Mouse (Mus musculus): ENCODE results near the gene Ulk4. TPM values are rescaled to one million over a fixed set of nuclear protein-coding genes. Genes with fewer than 3 reads are reported as not detected.

Ulk4 gene
- polyA plus RNA-seq, 1 experiment from 2014 or later: 75.9 TPM

DNA sequence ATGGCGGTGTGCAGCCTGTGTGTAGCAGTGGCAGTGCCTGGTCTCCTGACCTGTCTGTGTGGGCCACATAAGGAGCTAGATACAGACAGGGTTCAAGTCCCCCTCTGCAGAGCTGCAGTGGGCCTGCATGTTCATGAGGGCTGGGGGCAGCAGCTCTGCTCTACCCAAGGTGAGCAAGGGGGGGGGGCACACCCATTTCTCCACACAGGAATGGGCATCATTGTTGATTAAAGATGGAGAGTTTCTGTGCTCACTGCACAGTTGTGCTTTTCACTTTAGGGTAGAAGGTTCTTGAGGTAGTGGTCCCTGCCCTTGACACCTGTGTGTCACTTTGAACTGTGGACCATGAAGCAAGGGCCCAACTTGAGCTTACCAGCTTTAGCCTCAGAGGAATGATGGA, 328.2 kb downstream of the Ulk4 start:
- Histone ChIP-seq H3K4me3 (no peak overlapping the region), H3K4me2 (no peak overlapping the region), H3K27ac (replicated peaks) (no peak overlapping the region), H3K9me3 (no peaks in the 10 kb centered on the region), H3K36me3 (peaks cover 34% of the 10 kb centered on the region), H3K4me1 (replicated peaks) (peaks cover 24% of the 10 kb centered on the region), H3K9ac (no peak overlapping the region), H3K27me3 (no peaks in the 10 kb centered on the region)
- 100% methylated on average over 1 of the region's 1 CpGs for WGBS
- ATAC-seq (ENCODE audit: low FRiP score, low read depth): no peak

DNA sequence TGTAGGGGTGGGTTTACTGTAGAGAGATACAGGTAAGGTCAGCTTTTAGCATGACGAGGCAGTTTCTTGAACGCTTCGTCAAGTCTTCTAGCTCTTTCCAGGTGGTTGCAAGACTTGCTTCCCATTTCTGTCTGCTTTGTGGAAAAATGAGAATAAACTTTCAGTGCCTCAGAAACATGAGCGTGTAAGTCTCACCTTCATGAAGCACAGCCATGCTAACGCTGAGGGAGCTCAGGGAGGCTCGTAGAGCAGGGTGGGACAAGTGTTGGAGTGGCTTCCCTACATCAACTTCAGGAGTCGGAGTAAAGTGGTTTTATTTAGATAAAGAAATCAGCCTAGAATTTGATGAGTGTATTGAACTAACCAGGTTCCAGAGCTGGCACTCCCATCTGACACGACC, 330.9 kb downstream of the Ulk4 start:
- ATAC-seq (ENCODE audit: low FRiP score, low read depth): no peak
- WGBS: 83% methylated on average over 8 of the region's 8 CpGs
- H3K27ac ChIP-seq (replicated peaks): no peak overlapping the region
- no peaks in the 10 kb centered on the region for H3K9me3 ChIP-seq
- H3K36me3 ChIP-seq: peaks cover 7% of the 10 kb centered on the region
- H3K4me1 ChIP-seq (replicated peaks): peaks cover 35% of the 10 kb centered on the region
- no peak overlapping the region for H3K9ac ChIP-seq
- H3K27me3 ChIP-seq: no peaks in the 10 kb centered on the region
- H3K4me3 ChIP-seq: no peak overlapping the region
- no peak overlapping the region for H3K4me2 ChIP-seq

DNA sequence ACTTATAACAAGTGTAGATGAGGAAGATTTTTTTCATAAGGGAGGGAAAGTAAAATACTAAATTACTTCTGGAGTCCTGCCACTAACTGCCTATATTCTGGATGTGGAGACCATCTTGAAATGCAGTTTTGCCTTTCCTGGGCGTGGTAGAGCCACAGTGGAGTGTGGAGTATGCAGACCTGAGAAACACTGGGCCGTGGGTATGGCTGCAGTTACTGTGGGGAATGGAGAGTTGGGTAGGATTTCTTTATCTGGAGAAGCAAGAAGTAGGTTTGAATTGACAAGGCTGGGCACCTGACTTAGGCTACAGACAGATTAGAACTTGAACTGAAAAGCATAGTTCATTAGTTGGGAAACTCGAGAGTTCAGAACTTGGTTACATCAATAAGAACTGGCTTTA, 332.8 kb downstream of the Ulk4 start:
- Histone ChIP-seq H3K36me3 (no peaks in the 10 kb centered on the region), H3K4me3 (no peak overlapping the region), H3K27ac (replicated peaks) (no peak overlapping the region), H3K27me3 (no peaks in the 10 kb centered on the region), H3K4me2 (no peak overlapping the region), H3K4me1 (replicated peaks) (peaks cover 46% of the 10 kb centered on the region), H3K9ac (no peak overlapping the region), H3K9me3 (no peaks in the 10 kb centered on the region)
- 78% methylated on average over 3 of the region's 3 CpGs for WGBS
- no peak for ATAC-seq (ENCODE audit: low FRiP score, low read depth)

DNA sequence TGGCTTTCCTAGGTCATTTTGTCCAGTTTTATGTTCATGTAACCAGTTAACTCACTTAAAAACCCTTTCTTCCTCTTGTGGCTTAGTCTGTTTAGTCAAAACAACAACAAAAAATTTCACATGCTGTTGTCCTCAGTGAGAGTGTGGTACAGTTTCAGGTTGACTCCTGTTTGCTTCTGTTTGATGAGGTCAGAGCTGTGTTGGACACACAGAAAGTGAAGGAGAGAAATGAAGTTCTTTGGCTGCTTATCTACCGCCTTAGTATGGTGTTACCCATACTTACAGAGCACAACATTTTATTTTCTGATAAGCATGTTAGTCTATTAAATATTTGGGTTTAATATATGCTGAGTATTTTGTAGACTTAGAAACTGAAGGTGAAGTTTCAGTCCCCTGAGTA, 333.2 kb downstream of the Ulk4 start:
- Histone ChIP-seq H3K9me3 (no peaks in the 10 kb centered on the region), H3K27me3 (no peaks in the 10 kb centered on the region), H3K9ac (no peak overlapping the region), H3K4me3 (no peak overlapping the region), H3K4me1 (replicated peaks) (peaks cover 49% of the 10 kb centered on the region), H3K36me3 (no peaks in the 10 kb centered on the region), H3K27ac (replicated peaks) (no peak overlapping the region), H3K4me2 (no peak overlapping the region)
- 84% methylated on average over 1 of the region's 1 CpGs for WGBS
- ATAC-seq (ENCODE audit: low FRiP score, low read depth): no peak

DNA sequence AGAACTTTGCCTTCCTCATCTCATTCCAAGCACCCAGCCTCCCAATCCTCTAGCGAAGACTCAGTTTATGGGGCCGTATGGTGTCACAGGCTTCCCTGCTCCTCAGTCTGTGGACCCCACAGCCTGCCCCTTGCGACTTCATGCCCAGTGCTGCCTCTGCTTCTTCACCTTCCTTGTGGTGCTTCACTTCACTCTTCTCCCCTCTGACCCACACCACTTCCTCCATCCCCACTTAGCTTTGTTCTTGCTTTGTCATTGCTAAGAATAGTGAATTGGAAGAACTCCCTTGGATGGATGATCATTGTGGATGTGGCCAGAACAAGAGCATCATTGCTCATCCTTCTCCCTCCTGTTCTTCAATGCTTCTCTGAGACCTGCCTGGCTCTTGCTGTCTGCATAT, 336.1 kb downstream of the Ulk4 start:
- WGBS: 88% methylated on average over 3 of the region's 3 CpGs
- Histone ChIP-seq H3K27ac (replicated peaks) (no peak overlapping the region), H3K4me3 (no peak overlapping the region), H3K4me2 (no peak overlapping the region), H3K27me3 (no peaks in the 10 kb centered on the region), H3K9ac (no peak overlapping the region), H3K36me3 (no peaks in the 10 kb centered on the region), H3K9me3 (no peaks in the 10 kb centered on the region), H3K4me1 (replicated peaks) (peaks cover 61% of the 10 kb centered on the region)
- ATAC-seq (ENCODE audit: low FRiP score, low read depth): no peak

DNA sequence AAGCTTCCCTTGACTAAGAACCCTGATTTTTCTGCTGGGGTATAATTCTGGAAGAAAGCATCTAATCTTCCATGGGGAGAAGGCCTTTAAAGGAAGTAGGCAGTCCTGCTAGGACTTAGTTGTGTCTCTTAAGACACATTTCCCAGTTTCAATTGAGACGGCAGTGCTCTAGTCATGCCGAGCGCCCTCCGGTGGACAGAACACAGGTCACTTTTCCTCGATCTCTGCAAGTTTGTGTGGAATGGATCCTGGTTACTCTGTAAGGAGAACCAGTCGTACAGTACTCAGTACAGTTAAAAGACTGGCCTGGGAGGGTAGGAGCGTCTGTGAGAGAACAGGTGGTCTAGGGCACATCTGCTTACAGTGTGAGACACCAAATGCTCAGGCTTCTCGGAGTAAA, 340.6 kb downstream of the Ulk4 start:
- ATAC-seq (ENCODE audit: low FRiP score, low read depth): no peak
- Histone ChIP-seq H3K4me2 (peak overlapping the region; percentile 57), H3K4me1 (replicated peaks) (peaks cover 62% of the 10 kb centered on the region), H3K9me3 (no peaks in the 10 kb centered on the region), H3K27ac (replicated peaks) (no peak overlapping the region), H3K36me3 (no peaks in the 10 kb centered on the region), H3K4me3 (peak overlapping the region; percentile 77), H3K27me3 (no peaks in the 10 kb centered on the region), H3K9ac (no peak overlapping the region)
- WGBS: 16% methylated on average over 8 of the region's 8 CpGs

DNA sequence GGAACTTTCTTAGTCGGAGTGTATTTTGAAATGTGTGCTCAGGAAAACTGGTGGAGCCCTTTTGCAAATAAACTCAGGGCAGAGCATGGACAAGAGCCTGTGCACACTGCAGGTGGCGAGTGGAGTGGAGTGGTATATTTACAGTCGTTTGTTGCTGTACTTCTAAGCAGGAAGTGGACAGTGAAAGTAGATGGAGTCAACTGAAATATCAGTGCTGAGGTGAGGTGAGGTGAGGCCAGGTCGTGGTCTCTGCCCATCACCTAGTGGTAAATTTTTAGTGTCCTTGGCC, 341.4 kb downstream of the Ulk4 start:
- H3K27me3 ChIP-seq: no peaks in the 10 kb centered on the region
- H3K9ac ChIP-seq: peak overlapping the region; percentile 87; the same call in 1 of the 2 replicates
- no peaks in the 10 kb centered on the region for H3K36me3 ChIP-seq
- H3K4me3 ChIP-seq: peak overlapping the region; percentile 77
- no peak for ATAC-seq (ENCODE audit: low FRiP score, low read depth)
- H3K27ac ChIP-seq (replicated peaks): no peak overlapping the region
- H3K9me3 ChIP-seq: no peaks in the 10 kb centered on the region
- H3K4me2 ChIP-seq: peak overlapping the region; percentile 57
- H3K4me1 ChIP-seq (replicated peaks): peaks cover 62% of the 10 kb centered on the region
- WGBS: 25% methylated on average over 4 of the region's 4 CpGs

DNA sequence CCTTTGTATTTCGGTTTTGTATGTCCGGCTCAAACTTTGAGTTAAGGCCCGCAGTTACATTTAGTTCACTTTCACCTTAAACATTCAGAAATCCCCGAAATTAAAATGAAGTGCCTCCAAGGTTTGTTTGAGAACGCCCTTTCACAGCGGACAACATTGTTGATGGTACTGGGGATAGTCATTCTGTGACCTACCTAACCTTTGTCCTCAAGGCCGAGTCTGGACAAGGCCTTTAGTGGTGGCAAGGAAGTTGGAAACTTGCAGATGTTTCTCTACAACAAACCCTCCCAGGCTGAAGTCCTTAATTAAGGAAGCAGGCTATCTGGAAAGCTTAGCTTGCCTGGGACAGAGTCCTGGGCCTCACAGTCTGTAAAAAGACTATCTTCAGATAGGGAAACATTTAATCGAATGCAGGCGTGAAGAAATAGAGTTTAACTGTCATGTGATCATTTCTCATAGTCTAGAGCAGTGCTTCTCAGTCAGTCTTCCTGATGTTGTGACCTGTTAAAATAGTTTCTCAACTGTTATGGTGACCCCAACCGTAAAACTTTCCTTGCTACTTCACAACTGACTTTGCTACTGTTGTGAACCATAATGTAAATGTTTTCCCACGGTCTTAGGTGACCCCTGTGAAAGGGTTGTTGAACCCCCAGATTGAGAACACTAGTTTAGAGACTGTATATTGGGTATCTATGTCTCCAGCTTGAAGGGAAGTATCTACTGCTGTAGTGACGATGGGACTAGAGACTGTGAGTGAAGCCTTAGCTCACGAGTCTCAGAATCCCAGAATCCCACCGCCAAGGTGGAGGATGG, 342.0 kb downstream of the Ulk4 start:
- WGBS: 11% methylated on average over 14 of the region's 14 CpGs
- H3K4me2 ChIP-seq: peak overlapping the region; percentile 57
- peak overlapping the region; percentile 77 for H3K4me3 ChIP-seq
- no peaks in the 10 kb centered on the region for H3K9me3 ChIP-seq
- no peak for ATAC-seq (ENCODE audit: low FRiP score, low read depth)
- H3K4me1 ChIP-seq (replicated peaks): peaks cover 59% of the 10 kb centered on the region
- no peaks in the 10 kb centered on the region for H3K36me3 ChIP-seq
- H3K27me3 ChIP-seq: no peaks in the 10 kb centered on the region
- H3K9ac ChIP-seq: peak overlapping the region; percentile 87
- H3K27ac ChIP-seq (replicated peaks): peak overlapping the region; percentile 94

DNA sequence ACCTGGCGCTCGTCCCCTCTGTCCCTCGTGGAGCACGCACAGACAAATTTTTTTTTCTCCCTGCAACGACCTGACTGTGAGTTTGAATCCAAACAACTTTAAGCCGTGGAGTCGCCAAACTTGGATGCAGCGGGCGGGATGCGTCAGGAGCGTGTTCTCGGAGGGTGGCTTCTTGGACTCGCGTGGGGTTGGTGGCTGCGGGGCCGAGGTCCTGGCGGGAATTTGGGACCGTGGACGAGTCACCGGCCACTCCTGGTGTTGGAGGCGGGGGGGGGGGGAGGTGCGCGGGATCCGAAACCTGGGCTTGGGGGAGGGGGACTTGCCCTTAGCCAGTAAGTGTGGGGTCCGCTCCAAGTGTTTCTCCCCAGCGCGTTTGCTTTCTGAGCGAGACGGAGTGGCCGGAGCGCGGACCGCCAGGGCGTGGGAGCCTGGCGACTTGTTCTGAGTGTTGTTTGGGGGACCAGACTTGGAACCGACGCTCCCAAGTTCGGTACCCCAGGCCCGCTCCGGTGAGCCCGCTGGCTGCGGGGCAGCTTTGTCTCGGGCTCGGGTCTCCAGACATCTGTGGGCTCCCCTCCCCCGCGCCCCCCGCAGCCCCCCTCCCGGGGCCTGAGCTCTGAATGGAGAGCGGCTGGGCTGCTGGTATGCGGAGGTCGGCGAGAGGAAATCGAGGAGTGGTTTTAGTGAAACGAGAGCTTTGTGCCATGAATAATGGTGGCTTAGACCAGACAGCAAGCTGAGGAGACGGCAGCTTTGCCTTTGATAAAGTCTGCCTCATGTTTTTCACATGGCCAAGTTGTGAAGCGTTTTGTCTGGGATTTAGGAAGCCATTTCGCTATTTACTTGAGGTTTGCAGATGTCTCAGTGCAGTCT, 342.9 kb downstream of the Ulk4 start:
- ATAC-seq (ENCODE audit: low FRiP score, low read depth): peak; percentile 21
- no peaks in the 10 kb centered on the region for H3K27me3 ChIP-seq
- peaks cover 50% of the 10 kb centered on the region for H3K4me1 ChIP-seq (replicated peaks)
- under 1% methylated on average over 55 of the region's 57 CpGs for WGBS
- H3K9me3 ChIP-seq: no peaks in the 10 kb centered on the region
- peak overlapping the region; percentile 57 for H3K4me2 ChIP-seq
- H3K36me3 ChIP-seq: no peaks in the 10 kb centered on the region
- H3K27ac ChIP-seq (replicated peaks): peak overlapping the region; percentile 94
- peak overlapping the region; percentile 87 for H3K9ac ChIP-seq
- H3K4me3 ChIP-seq: peak overlapping the region; percentile 77

DNA sequence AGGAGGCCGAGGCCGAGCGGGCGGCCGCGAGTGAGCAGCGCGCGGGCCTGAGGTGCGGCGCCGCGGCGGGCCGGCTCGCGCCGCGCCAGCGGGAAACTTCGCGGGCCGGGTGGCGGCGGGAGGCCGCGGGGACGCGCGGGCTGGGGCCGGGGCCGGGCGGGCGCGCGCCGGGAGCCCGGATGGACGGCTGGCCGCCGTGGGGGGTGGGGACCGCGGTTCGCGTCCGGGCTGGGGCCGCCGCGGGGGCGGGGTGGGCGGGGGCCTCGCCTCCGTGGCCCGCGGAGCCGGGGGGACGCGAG, 343.5 kb downstream of the Ulk4 start:
- Histone ChIP-seq H3K4me2 (peak overlapping the region; percentile 57), H3K4me1 (replicated peaks) (peaks cover 46% of the 10 kb centered on the region), H3K4me3 (peak overlapping the region; percentile 77), H3K27me3 (no peaks in the 10 kb centered on the region), H3K9me3 (no peaks in the 10 kb centered on the region), H3K9ac (peak overlapping the region; percentile 87), H3K27ac (replicated peaks) (peak overlapping the region; percentile 94), H3K36me3 (no peaks in the 10 kb centered on the region)
- ATAC-seq (ENCODE audit: low FRiP score, low read depth): no peak; the same call in 1 of the 2 replicates
- WGBS: 0% methylated on average over 15 of the region's 58 CpGs

DNA sequence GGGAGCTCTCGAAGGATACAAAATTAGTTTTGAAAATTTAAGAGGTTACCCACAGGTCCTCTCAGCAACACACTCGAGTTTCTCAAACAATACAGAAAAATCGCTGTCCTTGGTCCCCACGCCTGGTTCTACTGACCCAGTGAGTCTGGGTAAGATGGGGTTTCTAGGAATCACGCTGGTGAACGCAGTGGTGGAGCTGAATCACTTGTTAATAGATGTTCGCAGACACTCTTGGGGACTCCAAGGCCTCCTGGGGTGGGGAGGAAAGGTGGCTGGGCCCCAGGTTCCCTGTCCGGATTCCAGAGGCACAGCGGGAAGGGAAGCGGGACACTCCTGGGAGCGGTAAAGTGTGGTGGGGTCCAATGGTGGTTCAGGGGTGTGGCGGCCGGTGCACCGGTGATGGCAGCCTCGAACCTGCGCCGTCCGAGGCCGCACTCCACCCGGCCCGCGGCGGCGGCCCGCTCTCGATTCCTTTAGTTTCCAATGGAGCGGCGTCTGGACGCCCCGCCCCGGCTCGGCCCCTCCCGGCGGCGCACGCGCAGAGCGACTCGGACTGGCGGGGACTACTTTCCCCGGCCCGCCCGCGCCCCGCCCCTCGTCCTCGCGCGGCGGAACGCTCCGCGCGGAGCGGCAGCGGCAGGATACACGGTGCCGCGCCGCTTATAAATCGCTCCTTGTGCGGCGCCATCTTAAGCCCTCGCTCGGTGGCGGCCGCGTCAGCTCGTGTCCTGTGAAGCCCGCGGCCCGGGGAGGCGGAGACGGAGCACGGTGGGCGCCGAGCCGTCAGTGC, 344.0 kb downstream of the Ulk4 start:
- peak; percentile 92 for ATAC-seq (ENCODE audit: low FRiP score, low read depth)
- 7% methylated on average over 48 of the region's 78 CpGs for WGBS

DNA sequence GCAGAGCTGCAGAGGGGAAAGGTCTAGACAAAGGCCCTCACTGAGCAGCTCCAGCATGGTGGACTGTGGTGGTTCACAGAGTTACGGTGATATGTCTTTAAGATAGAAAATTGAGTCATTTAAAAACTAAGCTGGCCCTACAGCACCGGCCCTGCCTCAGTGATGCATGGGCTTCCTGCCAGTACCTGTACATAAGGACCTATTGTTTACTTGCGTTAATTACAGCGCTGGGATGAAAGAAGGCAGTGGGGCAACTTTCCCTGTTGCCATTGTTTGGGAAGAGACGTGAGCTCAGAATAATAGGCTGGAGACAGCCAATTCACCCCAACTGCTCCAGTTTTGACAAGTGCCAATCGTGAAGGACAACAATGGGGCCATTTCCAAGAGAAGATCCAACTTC, 344.6 kb downstream of the Ulk4 start:
- no peak overlapping the region for H3K9ac ChIP-seq
- 30% methylated on average over 6 of the region's 6 CpGs for whole genome bisulfite sequencing

More for the DNA sequence above, 344.0 kb downstream of the Ulk4 start:
- Histone ChIP-seq H3K36me3 (no peaks in the 10 kb centered on the region), H3K4me3 (peak overlapping the region; percentile 77), H3K4me2 (peak overlapping the region; percentile 57), H3K9ac (peak overlapping the region; percentile 87), H3K9me3 (no peaks in the 10 kb centered on the region), H3K27me3 (no peaks in the 10 kb centered on the region), H3K4me1 (replicated peaks) (peaks cover 41% of the 10 kb centered on the region), H3K27ac (replicated peaks) (peak overlapping the region; percentile 94)

More for the DNA sequence above, 344.6 kb downstream of the Ulk4 start:
- no peak for ATAC-seq (ENCODE audit: low FRiP score, low read depth)
- Histone ChIP-seq H3K4me1 (replicated peaks) (peaks cover 34% of the 10 kb centered on the region), H3K36me3 (no peaks in the 10 kb centered on the region), H3K27ac (replicated peaks) (0 out of 2 replicates have a peak overlapping the region, but pooled peaks have one; percentile 65), H3K4me2 (no peak overlapping the region), H3K27me3 (no peaks in the 10 kb centered on the region), H3K9me3 (no peaks in the 10 kb centered on the region), H3K4me3 (no peak overlapping the region)
